Mouse (Mus musculus): ENCODE results near the gene Gm11099. TPM values are rescaled to one million over a fixed set of nuclear protein-coding genes. Genes with fewer than 3 reads are reported as not detected.
A peak's percentile ranks its signal among the peaks of the same experiment; 100 is the strongest.

The Gm11099 gene
- not detected in 2 replicates for polyA plus RNA-seq (2014; fragmentation: Nextera tagmentation; extraction: Ambion mirVana)

DNA sequence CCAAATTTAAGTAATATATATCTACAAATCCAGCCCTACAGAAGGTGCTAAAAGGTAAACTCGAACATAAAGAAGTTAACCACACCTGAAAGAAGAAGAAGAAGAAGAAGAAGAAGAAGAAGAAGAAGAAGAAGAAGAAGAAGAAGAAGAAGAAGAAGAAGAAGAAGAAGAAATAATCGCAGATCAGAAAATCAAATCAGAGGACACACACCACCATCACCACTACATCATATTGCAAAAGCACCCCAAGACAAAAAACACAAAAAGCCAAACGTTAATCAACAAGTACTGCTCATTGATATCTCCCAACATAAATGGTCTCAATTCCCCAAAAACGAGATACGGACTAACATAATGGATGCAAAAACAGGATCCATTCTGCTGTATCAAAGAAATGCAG is at the start of gene Gm11099:
TSS of gene Gm11099 (plus strand) at position 301 of the 400 bp plus-strand sequence.
- no peaks in the 10 kb centered on the region for H3K4me1 ChIP-seq (ENCODE audit: control insufficient read depth, insufficient read depth, low read length)
- no peak for ATAC-seq (ENCODE audit: low FRiP score, low TSS enrichment)
- WGBS: 89% methylated on average over 5 of the region's 5 CpGs

DNA sequence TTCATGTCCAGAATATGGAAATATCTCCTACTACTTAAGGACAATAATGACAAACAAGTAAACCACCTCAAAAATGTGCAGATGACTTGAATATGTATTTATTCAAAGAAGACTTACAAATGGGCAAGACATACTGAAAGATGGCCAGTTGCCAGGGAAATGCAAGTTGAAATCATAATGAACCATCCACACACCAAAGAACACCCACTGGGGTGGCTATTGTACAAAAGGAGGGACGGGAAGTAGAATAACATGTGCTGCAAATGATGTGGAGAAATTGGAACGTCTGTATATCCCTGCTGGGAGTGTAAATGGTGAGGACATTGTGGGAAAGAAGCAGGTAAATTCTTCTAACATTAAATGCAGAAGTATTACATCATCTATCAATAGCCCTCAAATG is 46.3 kb upstream of the Gm11099 start:
- ATAC-seq (ENCODE audit: low FRiP score, low TSS enrichment) (no peak), DNase-seq (peak; percentile 50)
- Histone ChIP-seq H3K9me3 (ENCODE audit: control insufficient read depth, low read length) (no peaks in the 10 kb centered on the region), H3K36me3 (ENCODE audit: control insufficient read depth, insufficient read depth, low read length) (no peaks in the 10 kb centered on the region), H3K4me2 (ENCODE audit: low read length) (no peak overlapping the region), H3K27ac (replicated peaks; ENCODE audit: low read depth, low read length) (no peak overlapping the region), H3K4me1 (ENCODE audit: control insufficient read depth, insufficient read depth, low read length) (0 out of 2 replicates have a peak, but pooled peaks cover 6% of the 10 kb centered on the region), H3K4me3 (replicated peaks; ENCODE audit: low read depth, low read length) (no peak overlapping the region), H3K9ac (replicated peaks; ENCODE audit: low read length) (no peak overlapping the region), H3K27me3 (ENCODE audit: control insufficient read depth, insufficient read depth, low read length) (no peaks in the 10 kb centered on the region)
- WGBS: 29% methylated on average over 2 of the region's 2 CpGs

More for the DNA sequence above, at the start of gene Gm11099:
- Histone ChIP-seq H3K9me3 (ENCODE audit: control insufficient read depth, low read length) (no peaks in the 10 kb centered on the region), H3K27ac (replicated peaks; ENCODE audit: low read depth, low read length) (no peak within 1 kb of the TSS), H3K36me3 (ENCODE audit: control insufficient read depth, insufficient read depth, low read length) (no peaks in the 10 kb centered on the region), H3K4me3 (replicated peaks; ENCODE audit: low read depth, low read length) (no peak within 1 kb of the TSS), H3K9ac (replicated peaks; ENCODE audit: low read length) (no peak within 1 kb of the TSS), H3K4me2 (ENCODE audit: low read length) (no peak within 1 kb of the TSS), H3K27me3 (ENCODE audit: control insufficient read depth, insufficient read depth, low read length) (no peaks in the 10 kb centered on the region)
- DNase-seq: no peak

DNA sequence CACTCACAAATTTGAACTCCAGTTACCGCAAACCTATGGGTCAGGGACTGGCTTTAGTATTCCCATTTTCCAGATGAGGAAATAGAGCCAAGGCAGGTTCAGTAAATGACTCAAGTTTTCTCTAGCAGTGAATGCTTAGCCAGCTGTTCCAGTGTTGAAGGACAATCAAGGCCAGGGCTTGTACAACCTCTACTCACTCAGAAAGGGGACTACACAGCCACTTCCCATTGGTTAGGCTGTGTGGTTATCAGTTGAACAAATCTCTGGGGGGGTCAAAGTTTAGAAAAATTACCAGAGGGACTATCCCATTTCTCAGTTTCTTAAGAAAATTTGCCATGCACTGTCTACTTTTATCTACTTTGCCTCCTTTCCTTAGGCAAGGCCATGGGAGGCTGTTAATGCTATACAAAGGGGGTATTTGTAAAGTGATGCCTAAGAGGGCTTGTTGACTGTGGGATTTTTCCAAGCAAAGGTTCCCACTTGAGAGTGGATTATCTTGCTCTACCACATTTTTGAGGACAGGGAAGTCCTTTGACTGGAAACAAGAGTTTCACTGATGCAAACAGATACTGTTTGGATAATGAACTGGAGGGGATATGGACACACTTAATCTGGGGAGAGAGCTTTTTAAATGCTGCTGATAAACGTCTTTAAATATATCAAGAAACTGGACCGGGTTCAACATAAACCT is 30.2 kb upstream of the Gm11099 start:
- H3K4me2 ChIP-seq (ENCODE audit: low read length): no peak overlapping the region
- H3K4me3 ChIP-seq (replicated peaks; ENCODE audit: low read depth, low read length): no peak overlapping the region
- WGBS: 79% methylated on average over 3 of the region's 3 CpGs
- ATAC-seq (ENCODE audit: low FRiP score, low TSS enrichment): no peak
- no peaks in the 10 kb centered on the region for H3K27me3 ChIP-seq (ENCODE audit: control insufficient read depth, insufficient read depth, low read length)
- H3K27ac ChIP-seq (replicated peaks; ENCODE audit: low read depth, low read length): no peak overlapping the region
- no peaks in the 10 kb centered on the region for H3K36me3 ChIP-seq (ENCODE audit: control insufficient read depth, insufficient read depth, low read length)
- DNase-seq: no peak
- no peak overlapping the region for H3K9ac ChIP-seq (replicated peaks; ENCODE audit: low read length)
- H3K9me3 ChIP-seq (ENCODE audit: control insufficient read depth, low read length): no peaks in the 10 kb centered on the region
- no peaks in the 10 kb centered on the region for H3K4me1 ChIP-seq (ENCODE audit: control insufficient read depth, insufficient read depth, low read length)

GRCm38 (mm10) chr2:58829981-58830742 is 29.1 kb upstream of the Gm11099 start:
- Histone ChIP-seq H3K4me2 (ENCODE audit: low read length) (no peak overlapping the region), H3K9ac (replicated peaks; ENCODE audit: low read length) (no peak overlapping the region), H3K9me3 (ENCODE audit: control insufficient read depth, low read length) (no peaks in the 10 kb centered on the region), H3K36me3 (ENCODE audit: control insufficient read depth, insufficient read depth, low read length) (no peaks in the 10 kb centered on the region), H3K27ac (replicated peaks; ENCODE audit: low read depth, low read length) (no peak overlapping the region), H3K4me1 (ENCODE audit: control insufficient read depth, insufficient read depth, low read length) (no peaks in the 10 kb centered on the region), H3K27me3 (ENCODE audit: control insufficient read depth, insufficient read depth, low read length) (no peaks in the 10 kb centered on the region), H3K4me3 (replicated peaks; ENCODE audit: low read depth, low read length) (no peak overlapping the region)
- ATAC-seq (ENCODE audit: low FRiP score, low TSS enrichment): no peak
- WGBS: 58% methylated on average over 7 of the region's 7 CpGs
- DNase-seq: peak; percentile 57

DNA sequence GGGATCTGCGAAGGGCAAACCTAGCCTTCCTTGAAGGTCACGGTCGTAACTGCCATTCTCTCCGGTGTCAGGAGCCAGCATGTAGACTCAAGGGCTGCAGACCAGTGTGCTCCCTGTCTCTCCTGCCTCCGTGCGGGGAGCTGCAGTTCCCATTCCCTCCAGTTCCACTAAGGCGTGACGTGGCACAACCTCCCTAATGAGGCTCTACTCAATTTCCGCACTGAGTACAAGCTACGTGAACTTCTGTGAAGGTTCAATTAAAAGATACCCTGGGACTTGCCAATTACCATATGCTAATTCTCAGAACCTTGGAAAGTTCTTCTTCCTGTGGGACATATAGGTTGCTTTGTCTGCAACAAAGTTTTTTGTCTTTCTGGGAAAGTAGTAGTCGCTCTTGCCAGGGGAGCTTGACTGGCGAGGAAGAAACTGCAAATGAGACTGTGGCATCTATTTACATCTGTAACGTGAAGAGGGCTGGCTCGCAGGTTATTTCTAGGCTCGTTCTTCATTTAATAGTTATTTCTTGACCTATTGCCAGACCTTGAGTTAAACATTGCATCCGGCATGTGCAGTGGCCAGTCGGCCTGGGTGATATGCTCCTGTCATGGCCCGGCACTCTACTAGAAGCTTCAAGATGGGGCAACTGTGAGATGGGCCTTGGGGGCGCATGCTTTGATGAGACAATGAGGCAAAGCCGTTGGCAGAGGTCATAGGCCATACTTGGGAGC is 26.8 kb upstream of the Gm11099 start:
- ATAC-seq (ENCODE audit: low FRiP score, low TSS enrichment) (no peak), DNase-seq (no peak)
- H3K9ac ChIP-seq (replicated peaks; ENCODE audit: low read length): no peak overlapping the region
- no peak overlapping the region for H3K4me2 ChIP-seq (ENCODE audit: low read length)
- H3K36me3 ChIP-seq (ENCODE audit: control insufficient read depth, insufficient read depth, low read length): no peaks in the 10 kb centered on the region
- no peaks in the 10 kb centered on the region for H3K27me3 ChIP-seq (ENCODE audit: control insufficient read depth, insufficient read depth, low read length)
- H3K27ac ChIP-seq (replicated peaks; ENCODE audit: low read depth, low read length): no peak overlapping the region
- no peak overlapping the region for H3K4me3 ChIP-seq (replicated peaks; ENCODE audit: low read depth, low read length)
- no peaks in the 10 kb centered on the region for H3K9me3 ChIP-seq (ENCODE audit: control insufficient read depth, low read length)
- H3K4me1 ChIP-seq (ENCODE audit: control insufficient read depth, insufficient read depth, low read length): no peaks in the 10 kb centered on the region
- WGBS: 92% methylated on average over 20 of the region's 20 CpGs

DNA sequence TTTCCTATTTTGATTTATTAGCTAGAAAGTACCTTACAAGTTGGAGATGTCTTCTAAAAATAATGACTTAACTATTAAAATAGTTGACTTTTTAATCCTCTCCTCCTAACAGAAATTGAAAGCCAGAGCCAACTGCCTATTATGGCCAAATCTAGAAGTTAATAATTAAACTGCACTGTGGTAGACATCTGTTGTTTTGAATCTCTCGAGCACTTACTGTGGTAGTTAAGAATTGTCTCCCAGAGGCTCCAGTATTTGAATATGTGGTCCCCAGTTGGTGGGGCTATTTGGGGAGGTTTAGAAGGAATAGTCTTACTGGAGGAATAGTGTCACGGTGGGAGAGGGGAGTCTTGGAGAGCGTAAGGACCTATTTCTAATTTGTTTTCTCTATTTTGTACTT is 18.2 kb upstream of the Gm11099 start:
- no peak overlapping the region for H3K4me2 ChIP-seq (ENCODE audit: low read length)
- H3K4me3 ChIP-seq (replicated peaks; ENCODE audit: low read depth, low read length): no peak overlapping the region
- H3K27me3 ChIP-seq (ENCODE audit: control insufficient read depth, insufficient read depth, low read length): no peaks in the 10 kb centered on the region
- H3K9ac ChIP-seq (replicated peaks; ENCODE audit: low read length): no peak overlapping the region
- H3K9me3 ChIP-seq (ENCODE audit: control insufficient read depth, low read length): 0 out of 2 replicates have a peak, but pooled peaks cover 4% of the 10 kb centered on the region
- no peaks in the 10 kb centered on the region for H3K36me3 ChIP-seq (ENCODE audit: control insufficient read depth, insufficient read depth, low read length)
- no peak for ATAC-seq (ENCODE audit: low FRiP score, low TSS enrichment)
- no peaks in the 10 kb centered on the region for H3K4me1 ChIP-seq (ENCODE audit: control insufficient read depth, insufficient read depth, low read length)
- no peak for DNase-seq
- H3K27ac ChIP-seq (replicated peaks; ENCODE audit: low read depth, low read length): no peak overlapping the region
- 86% methylated on average over 3 of the region's 3 CpGs for WGBS

DNA sequence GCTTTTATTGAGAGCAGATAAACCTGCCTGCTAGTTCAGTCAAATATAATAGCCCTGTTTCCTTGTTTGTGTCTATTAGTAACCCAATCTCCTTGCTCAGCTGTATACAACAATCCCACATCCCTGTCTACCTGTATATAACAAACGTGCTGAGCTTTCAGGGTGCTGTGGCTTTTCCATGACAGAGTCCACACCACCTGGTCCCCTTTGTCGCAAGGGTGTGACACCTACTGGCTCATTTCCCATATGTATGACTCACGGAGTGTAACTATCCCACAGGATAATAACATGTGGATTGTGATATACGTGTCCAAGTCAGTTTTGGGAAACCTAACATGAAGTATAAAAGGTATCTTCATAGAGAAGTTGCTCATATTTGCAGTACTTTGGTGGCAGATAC is 16.8 kb upstream of the Gm11099 start:
- DNase-seq (no peak), ATAC-seq (ENCODE audit: low FRiP score, low TSS enrichment) (no peak)
- H3K9ac ChIP-seq (replicated peaks; ENCODE audit: low read length): no peak overlapping the region
- H3K4me3 ChIP-seq (replicated peaks; ENCODE audit: low read depth, low read length): no peak overlapping the region
- H3K4me1 ChIP-seq (ENCODE audit: control insufficient read depth, insufficient read depth, low read length): no peaks in the 10 kb centered on the region
- no peak overlapping the region for H3K4me2 ChIP-seq (ENCODE audit: low read length)
- 94% methylated on average over 4 of the region's 4 CpGs for WGBS
- H3K9me3 ChIP-seq (ENCODE audit: control insufficient read depth, low read length): 0 out of 2 replicates have a peak, but pooled peaks cover 4% of the 10 kb centered on the region
- H3K36me3 ChIP-seq (ENCODE audit: control insufficient read depth, insufficient read depth, low read length): no peaks in the 10 kb centered on the region
- H3K27me3 ChIP-seq (ENCODE audit: control insufficient read depth, insufficient read depth, low read length): no peaks in the 10 kb centered on the region
- H3K27ac ChIP-seq (replicated peaks; ENCODE audit: low read depth, low read length): no peak overlapping the region

DNA sequence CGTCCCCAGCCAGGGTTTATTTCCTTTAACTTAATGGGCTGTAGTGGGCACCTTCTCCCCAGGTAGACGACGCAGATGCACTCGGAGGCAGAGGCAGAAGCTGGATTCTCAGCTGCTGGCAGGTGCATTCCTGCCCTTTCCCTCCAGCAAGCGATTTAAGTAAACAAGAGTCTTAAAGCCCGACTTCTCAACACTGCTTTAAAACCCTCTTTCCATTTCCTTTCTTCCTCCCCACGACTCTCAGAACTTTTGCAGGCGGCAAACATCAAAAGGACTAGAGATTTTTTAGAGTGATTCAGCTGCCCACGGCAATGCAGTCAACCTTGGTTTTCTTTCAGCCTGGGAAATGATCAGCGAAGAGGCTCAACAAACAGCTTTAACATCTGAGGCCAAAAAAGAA is 14.7 kb upstream of the Gm11099 start:
- Histone ChIP-seq H3K4me3 (replicated peaks; ENCODE audit: low read depth, low read length) (no peak overlapping the region), H3K4me1 (ENCODE audit: control insufficient read depth, insufficient read depth, low read length) (no peaks in the 10 kb centered on the region), H3K4me2 (ENCODE audit: low read length) (no peak overlapping the region), H3K9me3 (ENCODE audit: control insufficient read depth, low read length) (0 out of 2 replicates have a peak, but pooled peaks cover 4% of the 10 kb centered on the region), H3K27ac (replicated peaks; ENCODE audit: low read depth, low read length) (no peak overlapping the region), H3K9ac (replicated peaks; ENCODE audit: low read length) (no peak overlapping the region), H3K27me3 (ENCODE audit: control insufficient read depth, insufficient read depth, low read length) (no peaks in the 10 kb centered on the region), H3K36me3 (ENCODE audit: control insufficient read depth, insufficient read depth, low read length) (no peaks in the 10 kb centered on the region)
- ATAC-seq (ENCODE audit: low FRiP score, low TSS enrichment) (no peak), DNase-seq (peak; percentile 60)
- 25% methylated on average over 10 of the region's 10 CpGs for WGBS
